Mouse (Mus musculus): ENCODE measurements around the gene Snx33. TPM values are rescaled to one million over a fixed set of nuclear protein-coding genes. Genes with fewer than 3 reads are reported as not detected.
"Not testable (repeated sequence)": the region's sequence is repeated elsewhere in the genome, so short reads cannot be mapped to it uniquely, and the experiment has no call there.

Snx33 gene
- polyA plus RNA-seq, 1 experiment: 4.9 TPM

DNA sequence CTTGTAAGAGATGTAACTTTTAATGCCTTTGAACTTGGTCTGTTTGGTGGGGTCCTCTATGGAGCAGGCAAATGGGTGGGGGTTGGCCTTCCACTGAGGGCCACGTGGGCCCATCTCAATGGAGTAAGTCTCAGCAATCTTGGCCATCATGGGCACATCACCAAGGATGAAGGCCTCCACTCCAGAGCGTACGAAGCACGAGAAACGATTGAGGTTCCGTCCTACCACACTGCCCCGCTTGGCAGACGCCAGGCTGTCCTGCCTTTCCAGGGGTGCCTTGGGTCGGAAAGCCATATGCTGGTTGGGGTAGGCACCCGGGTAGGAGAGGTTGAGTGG lies 2.2 kb downstream of the Snx33 start:
- DNase-seq (ENCODE audit: extremely low spot score in 1 of 2, low spot score in 1 of 2): no peak

DNA sequence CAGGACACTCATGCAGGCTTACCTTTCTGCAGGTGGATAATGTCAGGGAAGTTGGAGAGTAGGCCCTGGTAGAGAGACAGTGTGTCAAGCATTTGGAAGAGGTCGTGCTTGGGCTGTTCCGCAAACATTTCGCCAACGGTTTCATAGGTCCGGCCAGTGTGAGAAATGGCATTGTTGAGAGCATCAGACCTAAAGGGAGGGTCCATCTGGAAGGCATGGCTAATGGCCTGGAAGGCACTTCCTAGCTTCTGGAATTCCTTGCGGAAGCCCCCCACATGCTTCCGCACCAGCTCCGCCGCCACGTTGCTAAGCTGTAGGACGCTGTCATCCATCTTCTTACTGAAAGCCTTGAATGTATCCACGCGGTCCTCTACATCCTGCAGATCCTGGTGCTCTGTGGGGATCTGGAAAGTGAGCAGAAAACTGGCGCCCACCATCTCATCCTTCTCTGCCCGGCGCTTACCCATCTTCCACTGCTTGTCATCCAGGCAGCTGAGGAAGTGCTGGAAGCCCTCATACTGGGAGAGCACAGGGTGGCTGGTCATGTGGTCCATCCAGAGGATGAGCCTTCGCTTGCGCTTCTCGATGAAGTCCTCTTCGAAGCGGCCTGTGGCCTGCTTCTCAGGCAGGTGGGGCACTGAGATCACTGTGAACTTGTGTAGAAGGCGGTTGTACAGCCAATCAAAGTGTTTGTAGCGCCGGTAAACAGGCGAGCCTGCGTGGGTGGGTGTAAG lies 2.7 kb downstream of the Snx33 start:
- no peak for DNase-seq (ENCODE audit: extremely low spot score in 1 of 2, low spot score in 1 of 2)

GRCm38 (mm10) chr9:56924651-56925027 lies 3.5 kb downstream of the Snx33 start:
- peak in 1 of 2 experiments; percentile 47 for DNase-seq (ENCODE audit: extremely low spot score in 1 of 2, low spot score in 1 of 2)

DNA sequence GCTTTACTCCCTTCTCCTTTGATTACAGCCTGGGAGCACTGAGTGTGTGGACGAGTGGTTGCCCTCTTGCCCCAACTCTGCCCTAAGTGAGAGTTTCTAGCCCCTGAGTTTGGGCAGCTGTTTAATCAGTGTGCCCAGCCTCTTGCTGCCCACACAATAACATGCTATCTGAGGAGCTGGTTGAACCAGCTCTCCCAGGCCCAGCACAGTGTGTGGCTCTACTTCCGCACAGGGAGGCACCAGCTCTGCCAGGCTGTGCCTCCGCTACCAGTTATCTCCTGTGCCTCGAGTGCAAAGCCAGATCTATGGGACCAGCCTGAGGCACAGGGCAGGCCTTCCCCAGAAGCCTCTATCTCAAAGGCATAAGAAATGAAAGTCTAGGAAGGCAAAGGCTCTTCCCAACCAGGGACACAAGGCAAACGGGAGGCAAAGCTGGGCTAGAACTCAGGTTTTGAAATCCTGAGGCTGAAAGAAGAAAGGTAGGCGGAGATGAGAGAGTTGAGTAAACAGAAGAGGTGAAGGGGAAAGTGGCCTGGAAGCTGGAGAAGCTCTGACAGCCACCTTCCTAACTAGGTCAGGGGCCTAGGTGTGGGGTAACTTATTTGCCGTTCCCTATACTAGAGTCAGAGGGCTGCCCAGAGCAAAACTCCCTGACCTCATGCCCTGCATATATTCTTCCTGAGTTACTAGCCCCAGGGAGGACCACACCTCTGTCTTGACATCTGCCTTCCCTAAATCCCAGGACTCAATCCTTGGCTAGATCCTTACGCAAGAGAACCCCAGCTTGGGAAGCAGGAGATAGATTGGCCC lies 4.1 kb downstream of the Snx33 start:
- no peak for DNase-seq (ENCODE audit: extremely low spot score in 1 of 2, low spot score in 1 of 2)

- DNase-seq (ENCODE audit: extremely low spot score in 1 of 2, low spot score in 1 of 2): no peak
Measured at GRCm38 (mm10) chr9:56922746-56923145, 5.4 kb downstream of the Snx33 start.

DNA sequence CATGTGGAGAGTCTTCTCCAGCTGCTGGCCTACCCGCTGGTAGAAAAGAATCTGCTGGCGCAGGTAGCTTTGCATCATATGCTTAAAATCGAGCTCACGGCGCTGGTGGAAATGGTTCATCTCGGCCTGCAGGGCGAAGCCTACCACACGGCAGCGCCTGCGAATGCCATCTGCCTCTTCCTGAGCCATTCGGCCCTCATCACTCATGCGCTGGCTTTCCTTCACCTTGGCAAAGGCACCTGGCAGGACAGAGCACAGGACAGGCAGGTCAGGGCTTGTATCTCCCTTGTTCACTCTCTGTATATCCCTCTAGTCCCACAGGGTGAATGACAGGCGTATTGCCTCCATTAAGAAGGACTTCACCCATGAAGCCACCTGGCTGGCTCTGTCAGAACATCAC lies 9.7 kb downstream of the Snx33 start:
- no peak for DNase-seq (ENCODE audit: extremely low spot score in 1 of 2, low spot score in 1 of 2)

DNA sequence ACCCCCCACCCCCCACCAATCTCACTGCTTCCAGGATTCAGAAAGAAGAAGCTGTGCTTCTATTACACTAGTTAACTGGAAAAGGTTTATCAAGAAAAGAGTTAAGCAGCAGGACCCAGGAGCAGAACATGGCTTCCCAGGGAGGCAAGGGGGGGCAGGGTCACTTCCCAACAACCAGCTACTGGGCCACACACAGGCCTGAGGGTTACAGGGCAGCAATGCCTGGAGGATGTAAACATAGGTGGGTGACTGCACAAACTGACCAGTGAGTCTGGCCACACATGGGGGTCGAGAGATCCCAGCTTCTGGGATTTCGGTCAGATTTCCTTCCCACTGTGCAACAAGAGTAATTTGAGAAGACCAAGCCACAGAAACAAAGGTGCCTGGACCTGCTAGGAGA lies 11.0 kb downstream of the Snx33 start:
- no peak for DNase-seq (ENCODE audit: extremely low spot score in 1 of 2, low spot score in 1 of 2)

DNA sequence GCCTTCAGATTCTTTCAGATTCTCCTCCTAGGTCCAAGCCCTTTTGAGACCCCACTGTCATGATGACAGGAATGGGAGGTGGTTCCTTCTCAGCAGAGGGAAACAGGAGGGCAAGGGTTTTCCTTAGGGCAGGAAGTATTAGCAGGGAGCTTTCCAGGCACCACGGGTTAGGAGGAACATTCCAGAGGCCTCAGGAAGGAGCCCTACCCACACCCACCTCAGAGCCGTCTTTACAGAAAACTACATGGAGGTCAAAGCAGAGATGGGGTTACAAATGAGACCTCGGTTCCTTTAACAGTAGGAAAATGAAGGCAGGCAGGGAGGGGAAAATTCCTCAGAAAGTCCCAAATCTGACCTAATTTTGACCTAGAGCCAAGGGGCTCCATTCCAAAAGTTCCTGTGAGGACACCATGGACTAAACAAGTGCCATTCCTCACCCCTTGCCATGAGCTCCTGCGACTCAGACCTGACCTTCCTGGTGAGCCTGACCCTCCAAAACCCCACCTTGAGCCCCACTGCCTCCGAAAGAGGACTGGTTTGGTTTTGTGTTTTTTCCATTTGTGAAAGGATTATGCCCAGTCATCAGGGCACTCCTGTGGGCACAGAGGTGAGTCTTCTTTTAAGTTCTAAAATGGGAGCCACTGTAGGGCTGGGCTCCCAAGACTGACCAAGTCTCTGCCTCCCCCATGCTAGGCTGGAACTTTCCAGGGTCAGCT lies 12.3 kb downstream of the Snx33 start:
- no peak for DNase-seq (ENCODE audit: extremely low spot score in 1 of 2, low spot score in 1 of 2)

DNA sequence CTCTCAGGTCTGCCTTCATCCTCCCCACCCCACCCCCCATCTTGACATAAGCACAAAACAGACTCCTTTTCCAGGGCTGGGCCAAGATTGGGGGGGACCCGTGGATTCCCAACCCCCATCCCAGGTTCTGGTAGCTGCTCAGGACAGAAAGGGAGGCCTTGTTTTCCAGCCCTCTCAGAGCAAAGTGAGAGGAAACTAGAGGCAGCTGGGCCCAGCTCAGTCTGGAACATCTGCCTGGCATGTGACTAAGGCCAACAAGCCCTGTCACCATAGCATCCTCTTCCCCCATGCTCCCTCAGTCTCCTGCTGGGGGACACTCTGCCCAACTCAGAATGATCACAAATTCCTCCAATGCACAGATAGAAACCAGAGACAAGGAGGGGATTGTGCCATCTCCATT lies 13.1 kb downstream of the Snx33 start:
- DNase-seq (ENCODE audit: extremely low spot score in 1 of 2, low spot score in 1 of 2): no peak

DNA sequence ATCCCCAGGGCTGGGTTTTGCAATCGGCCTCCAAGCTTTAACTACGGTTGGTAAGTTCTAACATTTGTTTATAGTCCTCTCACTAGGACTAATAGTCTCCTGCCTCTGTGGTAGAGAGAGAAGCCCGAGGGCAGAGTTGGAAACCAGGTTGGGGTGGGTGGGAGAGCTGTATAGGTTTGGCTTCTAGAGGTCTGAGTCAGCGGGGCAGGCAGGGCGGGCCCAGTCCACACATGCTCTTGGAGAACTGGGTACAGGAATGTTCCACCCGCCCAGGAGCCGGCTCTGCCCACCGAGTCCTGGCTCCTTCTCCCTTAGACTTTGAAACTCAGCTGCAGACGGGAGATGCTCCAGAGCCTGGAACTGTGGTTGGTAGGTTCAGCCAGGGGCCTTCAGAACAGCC lies 14.2 kb downstream of the Snx33 start:
- no peak for DNase-seq (ENCODE audit: extremely low spot score in 1 of 2, low spot score in 1 of 2)

DNA sequence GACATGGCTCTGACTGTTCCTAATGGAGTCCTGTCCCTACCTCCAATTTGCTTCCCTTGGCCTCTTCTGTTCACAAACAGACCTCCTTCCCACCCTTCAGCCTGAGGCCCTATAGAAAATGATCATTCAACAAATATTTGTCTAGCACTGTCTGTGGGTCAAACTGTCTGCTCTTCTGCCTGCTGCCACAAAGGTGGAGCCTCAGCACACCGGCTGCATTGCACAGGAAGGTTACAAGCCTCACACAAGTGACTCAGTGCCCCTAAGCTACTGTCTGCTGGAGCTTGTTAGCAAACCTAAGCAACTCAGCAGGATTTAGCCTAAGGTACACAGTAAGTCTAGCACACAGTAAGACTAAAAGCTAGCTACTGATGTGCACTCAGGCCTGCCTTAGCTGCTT lies 17.2 kb downstream of the Snx33 start:
- DNase-seq (ENCODE audit: extremely low spot score in 1 of 2, low spot score in 1 of 2): no peak

DNA sequence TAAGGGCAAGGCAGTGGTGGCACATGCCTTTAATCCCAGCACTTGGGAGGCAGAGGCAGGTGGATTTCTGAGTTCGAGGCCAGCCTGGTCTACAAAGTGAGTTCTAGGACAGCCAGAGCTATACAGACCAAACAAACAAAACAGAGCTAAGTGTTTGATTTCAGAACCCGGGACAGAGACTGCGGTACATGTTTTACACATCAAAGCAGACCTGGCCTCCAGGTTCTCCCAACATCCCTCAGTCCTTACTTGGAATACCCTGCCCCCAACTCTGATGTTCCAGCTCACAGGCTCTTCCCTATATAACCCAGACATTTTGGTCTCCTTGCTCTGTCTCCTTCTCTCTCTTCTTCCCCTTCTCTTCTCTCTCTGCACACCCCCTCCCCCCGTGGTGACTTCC lies 18.2 kb downstream of the Snx33 start:
- not testable (repeated sequence) for DNase-seq (ENCODE audit: extremely low spot score in 1 of 2, low spot score in 1 of 2)

DNA sequence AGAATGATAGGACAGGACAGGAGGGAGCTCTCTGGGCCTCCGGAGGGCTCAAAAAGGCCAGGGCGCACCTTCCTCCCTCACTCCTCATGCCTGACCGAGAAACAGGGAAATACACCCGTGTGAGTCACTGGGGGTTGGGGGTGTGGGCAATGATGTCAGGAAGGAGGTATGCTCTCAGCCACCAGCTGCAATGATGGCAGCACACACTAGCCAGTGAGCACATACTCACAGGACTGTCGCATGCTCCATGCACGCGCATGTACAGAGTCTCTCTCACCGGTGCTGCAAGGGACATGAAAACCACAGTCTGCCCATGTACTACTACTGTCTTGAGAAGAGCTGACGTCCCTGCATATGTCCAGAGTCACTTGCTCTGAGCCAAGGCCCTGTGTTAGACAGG lies 20.6 kb downstream of the Snx33 start:
- DNase-seq (ENCODE audit: extremely low spot score in 1 of 2, low spot score in 1 of 2): no peak

DNA sequence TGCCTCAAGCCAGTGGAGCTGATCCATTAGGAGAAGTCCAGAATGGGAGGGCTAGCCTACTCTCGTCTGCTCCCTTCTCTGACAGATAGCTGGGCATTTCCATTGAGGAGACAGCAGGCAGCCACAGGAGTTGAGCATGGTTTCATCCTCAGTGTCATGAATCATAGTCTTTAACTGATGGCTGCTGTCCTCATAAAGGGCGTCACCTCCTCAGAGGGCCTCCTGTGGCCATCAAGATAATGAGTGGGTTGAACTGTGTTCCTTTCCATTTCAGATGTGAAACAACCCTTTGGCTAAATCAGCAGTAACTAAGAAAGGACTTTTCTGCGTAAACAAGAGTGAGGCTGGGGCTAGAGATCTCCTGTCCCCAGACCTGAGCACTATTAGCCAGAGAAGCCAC lies 24.5 kb downstream of the Snx33 start:
- no peak for DNase-seq (ENCODE audit: extremely low spot score in 1 of 2, low spot score in 1 of 2)

- DNase-seq (ENCODE audit: extremely low spot score in 1 of 2, low spot score in 1 of 2): no peak
Measured at GRCm38 (mm10) chr9:56901187-56901586, 27.0 kb downstream of the Snx33 start.

DNA sequence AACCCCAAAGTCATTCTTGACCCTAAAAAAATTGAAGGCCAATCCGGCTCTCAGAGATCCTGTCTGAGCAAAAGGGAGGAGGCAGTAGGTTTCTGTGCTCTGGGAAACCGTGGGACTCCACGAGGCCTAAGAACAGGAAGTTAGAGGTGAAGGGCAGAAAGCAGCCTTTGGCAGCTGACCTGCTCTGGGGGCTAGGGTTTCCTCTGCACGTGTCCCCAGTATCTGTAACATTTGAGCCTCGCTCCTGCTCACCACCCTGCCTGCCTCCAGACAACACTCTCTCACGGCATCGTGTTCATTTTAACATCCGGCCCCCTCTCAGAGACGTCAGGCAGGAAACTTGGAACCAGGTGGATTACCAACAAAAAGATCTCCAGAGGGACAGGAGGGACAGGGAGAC lies 27.6 kb downstream of the Snx33 start:
- no peak for DNase-seq (ENCODE audit: extremely low spot score in 1 of 2, low spot score in 1 of 2)

DNA sequence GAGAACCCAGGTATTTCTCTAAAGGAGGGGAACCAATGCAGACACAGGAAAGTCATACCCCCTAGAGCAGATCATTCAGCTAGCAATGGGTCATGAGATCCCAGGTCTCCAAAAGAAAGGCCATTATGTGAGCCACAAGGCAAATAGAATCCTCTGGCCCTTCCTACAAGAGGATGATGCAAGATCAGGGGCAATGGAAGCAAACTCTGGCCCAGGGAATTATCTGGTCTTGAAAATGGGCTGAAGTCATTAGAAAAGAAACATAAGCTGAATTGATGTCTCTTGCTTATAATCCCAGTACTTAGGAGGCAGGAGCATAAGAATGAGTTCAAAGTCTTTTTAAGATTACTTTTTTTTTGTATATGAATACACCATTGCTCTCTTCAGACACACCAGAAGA lies 28.1 kb downstream of the Snx33 start:
- no peak for DNase-seq (ENCODE audit: extremely low spot score in 1 of 2, low spot score in 1 of 2)

DNA sequence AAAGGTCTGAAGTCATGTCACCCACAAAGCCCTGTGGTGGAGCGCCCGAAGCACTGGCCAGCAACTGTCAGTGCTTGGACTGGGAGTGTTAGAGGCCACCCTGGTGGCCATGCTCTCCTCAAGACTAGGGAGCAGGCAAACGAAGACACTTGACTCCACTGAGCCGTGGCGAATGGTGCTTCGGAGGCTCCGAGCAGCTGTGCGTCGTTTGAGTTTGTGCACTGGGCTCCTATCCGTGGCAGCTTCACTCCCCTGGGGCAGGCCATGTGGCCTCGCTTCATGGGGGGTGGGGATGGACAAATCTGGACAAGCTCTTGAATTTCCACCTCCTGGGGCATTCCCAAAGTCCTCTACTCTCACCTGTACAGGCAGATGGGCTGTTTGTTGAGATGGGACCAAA lies 28.8 kb downstream of the Snx33 start:
- no peak for DNase-seq (ENCODE audit: extremely low spot score in 1 of 2, low spot score in 1 of 2)

GRCm38 (mm10) chr9:56896779-56897178 lies 31.4 kb downstream of the Snx33 start:
- no peak for DNase-seq (ENCODE audit: extremely low spot score in 1 of 2, low spot score in 1 of 2)

DNA sequence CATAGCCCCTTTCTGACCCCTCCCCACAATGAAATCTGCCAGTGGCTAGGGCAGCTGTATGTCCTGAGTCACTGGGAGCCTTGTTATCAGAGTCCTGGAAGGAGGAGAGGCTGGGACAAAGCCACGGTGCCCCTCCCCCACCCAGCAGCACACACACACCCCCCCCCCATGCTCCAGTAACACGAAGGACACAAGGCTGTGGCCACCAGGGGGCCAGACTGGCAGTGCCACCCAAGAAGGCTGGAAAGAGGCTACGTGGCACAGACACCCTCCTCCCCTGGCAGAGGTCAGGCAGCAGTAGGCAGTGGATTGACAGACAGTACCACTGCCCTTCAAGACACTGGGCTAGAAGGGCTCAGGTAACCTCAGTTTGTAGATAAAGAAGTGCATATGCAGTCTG lies 34.2 kb downstream of the Snx33 start:
- no peak for DNase-seq (ENCODE audit: extremely low spot score in 1 of 2, low spot score in 1 of 2)

DNA sequence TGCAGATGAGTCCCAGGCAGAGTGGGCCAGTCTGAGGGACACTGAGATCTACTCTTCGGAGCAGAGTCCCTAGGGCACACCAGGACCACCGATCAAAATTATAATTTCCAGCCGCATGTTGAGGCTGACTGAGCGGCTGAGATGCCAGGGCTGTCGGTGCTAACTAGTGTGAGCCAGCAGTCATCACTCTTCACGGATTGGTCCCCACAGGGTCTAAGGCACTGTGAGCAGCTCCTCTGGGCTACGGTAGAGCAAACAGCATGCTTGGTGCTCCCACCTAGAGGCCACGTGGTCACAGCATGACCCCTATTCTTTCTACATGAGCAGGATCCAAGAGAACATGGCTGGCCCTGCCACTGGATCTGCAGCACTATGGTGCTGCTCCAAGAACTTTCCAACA lies 34.9 kb downstream of the Snx33 start:
- no peak for DNase-seq (ENCODE audit: extremely low spot score in 1 of 2, low spot score in 1 of 2)

GRCm38 (mm10) chr9:56892111-56892510 lies 36.1 kb downstream of the Snx33 start:
- DNase-seq (ENCODE audit: extremely low spot score in 1 of 2, low spot score in 1 of 2): no peak

All from frontal cortex, adult 2 months (tissue).